Mouse (Mus musculus) heart, postnatal 4 days (tissue): Measurements from ENCODE around the gene Nol11. TPM values are rescaled to one million over a fixed set of nuclear protein-coding genes. Genes with fewer than 3 reads are reported as not detected.
A peak's percentile ranks its signal among the peaks of the same experiment; 100 is the strongest.
"Not testable (repeated sequence)": the region's sequence is repeated elsewhere in the genome, so short reads cannot be mapped to it uniquely, and the experiment has no call there.

Experiments
- DNase-seq: peaks from one replicate; pipeline ENCODE4 v3.0.0; 2021
- total RNA-seq, 2 experiments: library from RNA; stranded (reverse); gene quantifications; 2 replicates each; pipeline ENCODE4 v1.2.3; 2021

The Nol11 gene
- total RNA-seq, 2 experiments from 2014 or later, result 28.5 to 30.8 TPM

DNA sequence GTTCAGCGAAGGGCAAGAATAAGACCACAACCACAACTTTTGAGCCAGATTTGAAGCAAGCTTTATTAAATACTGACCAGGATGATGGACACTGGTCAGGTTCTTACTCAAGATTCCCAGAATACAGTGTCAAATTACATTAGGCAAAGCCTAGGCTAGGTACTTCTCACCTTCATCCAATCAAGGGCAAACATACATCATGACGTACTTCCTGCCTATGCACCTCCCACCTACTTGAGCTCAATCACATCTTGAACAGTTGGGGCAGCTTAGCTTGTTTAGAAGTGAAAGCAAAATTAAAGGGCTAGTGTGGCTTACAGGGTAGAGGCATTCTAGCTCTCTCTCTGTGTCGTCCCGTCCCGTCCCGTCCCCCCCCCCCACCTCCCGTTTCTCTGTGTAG, 34.8 kb downstream of the Nol11 start:
- DNase-seq, result no peak

DNA sequence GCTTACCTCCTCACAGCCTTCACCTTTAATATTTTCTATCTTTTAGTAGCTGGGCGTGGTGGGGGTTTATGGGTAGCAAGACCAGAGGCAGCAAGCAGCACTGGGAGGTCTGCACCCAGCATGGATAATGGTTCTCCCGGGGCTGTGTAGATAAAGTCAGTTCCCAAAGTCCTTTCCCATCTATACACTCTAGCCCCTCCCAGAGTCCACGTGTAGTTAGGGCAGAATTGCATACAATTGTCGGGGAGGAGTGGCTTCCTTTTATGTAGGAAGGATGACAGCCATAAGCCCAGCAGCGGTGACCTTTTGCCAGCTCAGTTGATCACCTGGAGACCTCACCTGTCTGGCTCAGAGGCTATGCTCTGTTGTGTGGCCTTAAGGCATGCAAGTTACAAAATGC, 35.5 kb downstream of the Nol11 start:
- DNase-seq, result no peak

DNA sequence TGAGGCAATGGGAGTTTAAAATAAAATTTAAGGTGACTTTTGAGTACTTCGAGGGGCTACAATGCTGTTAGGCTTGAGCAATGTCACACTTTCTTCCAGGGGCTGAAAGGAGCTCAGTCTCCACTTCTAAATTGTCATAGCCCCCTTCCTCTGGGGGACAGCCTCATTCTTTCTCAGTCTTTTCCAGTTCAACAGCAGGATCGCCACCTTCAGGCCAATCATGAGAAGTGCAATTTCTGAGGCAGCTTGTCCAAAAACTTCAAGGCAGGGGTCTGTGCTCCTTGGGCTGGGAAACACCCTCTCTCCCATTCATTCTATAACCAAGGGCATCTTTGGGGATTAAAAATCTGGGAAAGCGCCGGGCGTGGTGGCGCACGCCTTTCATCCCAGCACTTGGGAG, 37.4 kb downstream of the Nol11 start:
- DNase-seq, result peak; percentile 22

DNA sequence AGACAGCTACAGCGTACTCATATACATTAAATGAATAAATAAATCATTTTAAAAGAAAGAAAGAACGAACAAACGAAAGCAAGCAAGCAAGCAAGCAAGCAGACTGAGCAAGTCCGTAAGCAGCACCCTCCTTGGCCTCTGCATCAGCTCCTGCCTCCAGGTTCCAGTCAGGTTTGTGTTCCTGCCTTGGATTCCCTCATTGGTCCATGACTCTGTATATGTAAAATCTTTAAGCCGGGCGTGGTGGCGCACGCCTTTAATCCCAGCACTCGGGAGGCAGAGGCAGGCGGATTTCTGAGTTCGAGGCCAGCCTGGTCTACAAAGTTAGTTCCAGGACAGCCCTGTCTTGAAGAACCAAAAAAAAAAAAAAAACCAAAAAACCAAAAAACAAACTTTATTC, 45.2 kb downstream of the Nol11 start:
- not testable (repeated sequence) for DNase-seq

- no peak for DNase-seq
These were observed 46.8 kb downstream of the Nol11 start for GRCm38 (mm10) chr11:107142382-107142781.

DNA sequence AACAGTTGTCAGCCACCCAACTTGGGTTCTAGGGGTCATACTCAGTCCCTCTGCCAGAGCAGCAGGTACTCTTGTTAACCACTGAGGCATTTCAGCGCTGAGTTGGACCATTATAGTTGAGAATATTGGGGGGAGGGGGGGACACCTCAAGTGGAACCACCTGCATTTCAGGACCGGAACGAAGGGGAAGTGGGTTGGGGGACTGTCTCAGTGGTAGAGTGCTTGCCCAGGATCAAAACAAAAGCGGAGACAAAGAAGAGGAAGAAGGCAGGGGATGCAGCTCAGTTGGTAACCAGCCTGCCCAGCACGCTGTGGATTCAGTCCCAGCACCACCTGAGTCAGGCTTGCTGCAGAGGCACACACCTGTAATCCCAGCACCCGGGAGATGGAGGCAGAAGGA, 48.4 kb downstream of the Nol11 start:
- DNase-seq, result no peak

DNA sequence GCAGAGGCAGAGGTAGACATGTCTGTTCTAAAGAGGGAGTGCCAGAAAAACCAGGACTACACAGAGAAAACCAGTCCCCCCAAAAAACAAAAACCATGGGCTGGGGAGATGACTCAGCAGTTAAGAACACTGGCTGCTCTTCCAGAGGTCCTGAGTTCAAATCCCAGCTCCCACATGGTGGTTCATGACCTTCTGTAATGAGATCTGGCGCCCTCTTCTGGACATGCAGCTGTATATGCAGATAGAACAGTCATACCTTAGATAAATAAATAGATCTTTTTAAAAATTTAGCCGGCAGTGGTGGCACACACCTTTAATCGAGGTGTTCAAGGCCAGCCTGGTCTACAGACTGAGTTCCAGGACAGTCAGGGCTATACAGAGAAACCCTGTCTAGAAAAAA, 50.5 kb downstream of the Nol11 start:
- DNase-seq, result peak; percentile 29

DNA sequence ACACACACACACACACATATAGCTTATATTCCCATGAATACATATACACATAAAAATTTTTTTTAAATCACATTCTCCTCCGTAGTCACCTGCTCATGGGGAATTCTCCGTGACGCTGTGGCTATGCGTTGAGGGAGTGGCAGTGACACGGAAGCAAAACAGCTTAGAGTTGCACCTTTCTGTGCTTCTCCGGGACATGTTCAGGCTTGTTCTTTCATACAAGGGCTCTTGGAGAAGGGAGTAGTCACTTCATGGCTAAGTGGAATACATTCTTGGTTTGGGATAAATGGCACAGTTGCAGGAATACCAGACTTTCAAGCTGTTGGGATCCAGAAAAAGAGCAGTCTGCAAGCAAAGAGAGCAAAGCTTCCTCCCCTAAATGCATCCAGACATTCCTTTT, 51.6 kb downstream of the Nol11 start:
- no peak for DNase-seq

- not testable (repeated sequence) for DNase-seq
These were observed 52.7 kb downstream of the Nol11 start for GRCm38 (mm10) chr11:107136458-107136857.

DNA sequence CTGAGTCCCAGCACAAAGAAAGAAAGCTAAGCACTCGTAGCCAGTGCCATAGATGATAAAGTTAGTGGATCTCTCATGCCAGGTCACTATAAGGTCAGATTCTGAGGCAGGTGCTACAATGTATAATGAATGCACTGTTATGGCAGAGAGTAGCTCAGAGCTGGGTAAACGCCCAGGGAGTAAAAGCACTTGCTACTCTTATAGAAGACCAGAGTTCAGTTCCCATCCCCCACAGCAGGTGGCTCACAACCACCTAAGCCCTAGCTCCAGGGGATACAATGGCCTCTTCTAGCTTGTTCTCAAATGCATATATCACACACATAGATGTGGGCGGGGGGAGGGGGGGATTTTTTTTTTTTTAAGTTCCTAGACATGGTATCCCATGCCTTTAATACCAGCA, 53.4 kb downstream of the Nol11 start:
- no peak for DNase-seq

DNA sequence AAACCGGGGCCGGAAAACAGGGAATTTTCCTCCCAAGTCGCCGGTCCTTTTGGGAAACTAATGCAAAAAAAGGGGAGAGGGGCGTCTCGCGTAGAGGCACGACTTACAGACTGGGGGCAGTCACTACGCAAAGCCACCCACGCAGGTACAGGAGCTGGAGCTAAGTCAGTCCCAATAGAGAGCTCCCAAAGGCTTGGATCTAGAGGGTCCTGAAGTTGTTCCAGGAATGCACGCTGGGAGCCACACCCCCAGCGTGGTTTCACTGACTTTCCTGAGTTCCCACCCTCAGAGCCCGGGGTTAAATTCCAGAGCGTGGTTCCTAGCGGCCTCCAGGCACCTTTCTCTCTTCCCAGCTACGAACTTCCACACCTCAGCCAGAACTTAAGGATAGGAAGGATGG, 56.8 kb downstream of the Nol11 start:
- peak; percentile 21 for DNase-seq

- peak; percentile 94 for DNase-seq
These were observed 57.3 kb downstream of the Nol11 start, which contains the start of gene Bptf for GRCm38 (mm10) chr11:107131749-107132421. Bptf (minus strand) TSS chr11:107132127.

- peak; percentile 62 for DNase-seq
These were observed 58.1 kb downstream of the Nol11 start for GRCm38 (mm10) chr11:107130879-107131748.

- no peak for DNase-seq
These were observed 58.9 kb downstream of the Nol11 start for GRCm38 (mm10) chr11:107130221-107130788.

DNA sequence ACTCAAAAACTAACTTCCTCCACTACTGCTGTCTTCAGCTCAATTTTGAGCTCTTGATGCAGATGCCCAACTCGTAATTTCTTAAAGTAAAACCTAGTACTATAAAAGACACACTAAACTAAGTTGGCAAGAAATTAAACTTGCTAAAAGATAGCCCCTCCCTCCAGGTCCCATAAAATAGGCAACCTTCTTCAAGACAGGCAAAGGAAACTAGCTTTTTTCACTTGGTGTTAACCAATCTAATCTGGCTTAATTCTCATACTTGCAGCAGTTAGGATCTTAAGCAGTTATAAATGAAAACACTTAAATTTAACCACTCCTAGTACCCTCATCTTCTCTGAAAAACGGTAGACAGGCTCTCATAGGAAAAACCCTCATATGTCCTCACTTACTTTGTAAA, 59.5 kb downstream of the Nol11 start:
- DNase-seq, result no peak

DNA sequence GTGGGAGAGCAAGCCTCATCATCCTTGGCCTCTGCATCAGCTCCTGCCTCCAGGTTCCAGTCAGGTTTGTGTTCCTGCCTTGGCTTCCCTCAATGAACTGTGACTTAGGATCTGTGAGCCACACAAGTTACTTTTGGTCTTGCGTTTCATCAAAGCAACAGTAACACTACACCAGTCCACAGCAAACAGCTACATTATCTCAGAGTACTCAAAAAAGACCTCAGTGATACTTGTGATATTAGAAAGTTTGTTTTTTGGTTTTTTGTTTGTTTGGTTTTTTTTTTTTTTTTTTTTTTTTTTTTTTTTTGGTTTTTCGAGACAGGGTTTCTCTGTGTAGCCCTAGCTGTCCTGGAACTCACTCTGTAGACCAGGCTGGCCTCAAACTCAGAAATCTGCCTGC, 62.5 kb downstream of the Nol11 start:
- DNase-seq, result not testable (repeated sequence)

DNA sequence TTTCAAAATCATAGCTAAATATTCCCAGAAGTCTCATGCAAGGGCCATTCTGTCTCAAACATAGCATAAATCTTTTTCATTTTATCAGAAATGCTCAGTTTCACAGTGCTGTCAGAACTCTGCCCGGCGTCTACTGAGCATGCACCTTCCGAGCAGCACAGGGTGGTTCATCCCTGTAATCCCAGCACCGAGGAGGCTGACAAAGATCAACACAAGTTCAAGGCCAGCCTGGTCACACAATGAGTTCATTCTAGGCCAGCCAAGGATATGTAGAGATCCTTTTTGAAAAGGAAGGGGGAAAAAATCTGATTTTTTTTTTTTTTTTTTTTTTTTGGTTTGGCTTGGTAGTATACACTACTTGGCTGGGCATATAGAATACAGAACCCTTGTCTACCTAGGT, 64.2 kb downstream of the Nol11 start:
- DNase-seq, result no peak

- peak; percentile 45 for DNase-seq
These were observed 64.9 kb downstream of the Nol11 start for GRCm38 (mm10) chr11:107124327-107124731.

- no peak for DNase-seq
These were observed 71.4 kb downstream of the Nol11 start for GRCm38 (mm10) chr11:107117789-107118188.
